ENCODE assay signal across 9 mouse cellular contexts in the genomic region with DNA sequence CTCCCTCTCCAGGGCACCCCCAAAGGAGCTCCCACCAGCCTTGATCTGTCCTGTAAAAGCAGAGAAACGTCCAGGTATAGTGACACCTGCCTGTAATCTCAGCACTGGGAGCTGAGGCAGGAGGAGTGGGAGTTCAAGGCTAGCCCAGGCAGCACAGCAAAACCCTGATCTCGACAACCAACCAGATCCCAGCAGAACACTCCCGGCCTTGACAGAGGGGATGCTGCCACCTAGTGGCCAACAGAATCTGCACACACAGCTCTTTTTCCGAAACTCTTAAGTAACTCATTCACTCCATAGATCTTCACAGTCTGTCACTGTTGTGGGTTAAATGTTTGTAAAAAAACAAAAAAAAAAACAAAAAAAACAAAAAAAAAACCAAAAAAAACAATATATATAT. TPM values are rescaled to one million over a fixed set of nuclear protein-coding genes. Genes with fewer than 3 reads are reported as not detected.
DNase-seq lines count a peak whose midpoint lies in the region; ATAC-seq lines count a peak whose summit lies in the region.
"Had no signal": no experiment of that assay in that cellular context is flagged by ENCODE, and none has a peak within 500 bp of the region (broad histone marks: within the 10 kb centered on the region; RNA-seq: fewer than 3 reads in every experiment).

No protein-coding gene starts in this region.

- no peak overlapping the region for H3K4me2 ChIP-seq in forebrain, embryonic 16.5 days (ENCODE audit: low read length)
- no peak overlapping the region for H3K4me2 ChIP-seq in hindbrain, embryonic 14.5 days (replicated peaks)
- H3K4me2 ChIP-seq: limb, embryonic 12.5 days had no signal

- WGBS in forebrain, embryonic 16.5 days, result 3% methylated on average over 4 of the region's 4 CpGs
- 6% methylated on average over 4 of the region's 4 CpGs for WGBS in hindbrain, embryonic 14.5 days

- no peak overlapping the region for H3K27ac ChIP-seq in forebrain, embryonic 16.5 days (ENCODE audit: low read length)
- no peak overlapping the region for H3K27ac ChIP-seq in hindbrain, embryonic 14.5 days
- H3K27ac ChIP-seq: limb, embryonic 12.5 days had no signal

- no peaks in the 10 kb centered on the region for H3K9me3 ChIP-seq in forebrain, embryonic 16.5 days (ENCODE audit: control insufficient read depth, low read length)
- H3K9me3 ChIP-seq in hindbrain, embryonic 14.5 days (ENCODE audit: control insufficient read depth, low read length), result no peaks in the 10 kb centered on the region
- H3K9me3 ChIP-seq: limb, embryonic 12.5 days had no signal

- peak; percentile 39 for DNase-seq in Muller cell, postnatal 12 days (ENCODE audit: inconsistent ontology term)
- peak; percentile 66 to 75 for DNase-seq in cerebellum, adult 18-20 months
- peak; percentile 83 for DNase-seq in hindbrain, embryonic 14.5 days (ENCODE audit: low spot score)
- peak; percentile 79 to 83 for DNase-seq in layer of hippocampus, postnatal 10 days (ENCODE audit: low spot score in 2 of 2)
- peak; percentile 89 to 91 for DNase-seq in right cerebral cortex, adult 2 months (ENCODE audit: low spot score in 2 of 2)
- peak; percentile 72 for DNase-seq in urinary bladder, postnatal 14 days (ENCODE audit: low spot score)

- no peaks in the 10 kb centered on the region for H3K36me3 ChIP-seq in forebrain, embryonic 16.5 days (ENCODE audit: control insufficient read depth, insufficient read depth)
- no peaks in the 10 kb centered on the region for H3K36me3 ChIP-seq in hindbrain, embryonic 14.5 days (replicated peaks; ENCODE audit: control insufficient read depth, insufficient read depth)
- H3K36me3 ChIP-seq: limb, embryonic 12.5 days had no signal

- no peak overlapping the region for H3K4me3 ChIP-seq in forebrain, embryonic 16.5 days (replicated peaks; ENCODE audit: low read length)
- no peak overlapping the region for H3K4me3 ChIP-seq in hindbrain, embryonic 14.5 days (replicated peaks; ENCODE audit: low read length)
- H3K4me3 ChIP-seq: limb, embryonic 12.5 days had no signal

- no peaks in the 10 kb centered on the region for H3K27me3 ChIP-seq in forebrain, embryonic 16.5 days (replicated peaks; ENCODE audit: control insufficient read depth, insufficient read depth, low read length)
- no peaks in the 10 kb centered on the region for H3K27me3 ChIP-seq in hindbrain, embryonic 14.5 days (ENCODE audit: control insufficient read depth, insufficient read depth, low read length)
- H3K27me3 ChIP-seq: limb, embryonic 12.5 days had no signal

- no peaks in the 10 kb centered on the region for H3K4me1 ChIP-seq in forebrain, embryonic 16.5 days (replicated peaks; ENCODE audit: control insufficient read depth, insufficient read depth, low read length)
- no peaks in the 10 kb centered on the region for H3K4me1 ChIP-seq in hindbrain, embryonic 14.5 days (replicated peaks; ENCODE audit: control insufficient read depth, insufficient read depth, low read length)
- H3K4me1 ChIP-seq: limb, embryonic 12.5 days had no signal

- peak; percentile 68 for ATAC-seq in forebrain, embryonic 16.5 days
- ATAC-seq in hindbrain, embryonic 14.5 days (ENCODE audit: low FRiP score), result peak; percentile 66; the same call in 1 of the 2 replicates
- ATAC-seq in megakaryocyte progenitor cell, adult 5-6 weeks (replicated peaks; ENCODE audit: poor library complexity), result peak; percentile 79

- H3K9ac ChIP-seq in forebrain, embryonic 16.5 days (replicated peaks; ENCODE audit: low read depth, low read length), result no peak overlapping the region
- H3K9ac ChIP-seq in hindbrain, embryonic 14.5 days, result no peak overlapping the region
- H3K9ac ChIP-seq: limb, embryonic 12.5 days had no signal

RNA-seq across cellular contexts. Expression of gene Ppp1r16b, which starts 12.2 kb away (rescaled TPM):
- 30.3 and 33.3 TPM in 2 replicates for polyA plus RNA-seq in forebrain, embryonic 16.5 days (2015; fragmentation: Nextera tagmentation; extraction: Ambion mirVana)
- 20.0 and 20.8 TPM in 2 replicates for polyA plus RNA-seq in hindbrain, embryonic 14.5 days (2014; fragmentation: Nextera tagmentation; extraction: Ambion mirVana)
- 10 to 100 TPM; 63.1 to 68.0 TPM for total RNA-seq in layer of hippocampus, postnatal 10 days (2021)
- 0.17 and 0.30 TPM in 2 replicates for total RNA-seq in megakaryocyte progenitor cell, adult 5-6 weeks (2015)
- total RNA-seq in megakaryocyte progenitor cell, adult 5-6 weeks (2017), result 0.07 and 0.08 TPM in 2 replicates

RNA-seq across cellular contexts. Expression of gene Actr5, which starts 28.3 kb away (rescaled TPM):
- polyA plus RNA-seq in forebrain, embryonic 16.5 days (2015; fragmentation: Nextera tagmentation; extraction: Ambion mirVana), result 11.3 and 12.3 TPM in 2 replicates
- 14.6 TPM in 2 replicates for polyA plus RNA-seq in hindbrain, embryonic 14.5 days (2014; fragmentation: Nextera tagmentation; extraction: Ambion mirVana)
- total RNA-seq in layer of hippocampus, postnatal 10 days (2021), result 10 to 100 TPM; 10.3 to 11.9 TPM
- 9.1 and 14.7 TPM in 2 replicates for total RNA-seq in megakaryocyte progenitor cell, adult 5-6 weeks (2015)
- total RNA-seq in megakaryocyte progenitor cell, adult 5-6 weeks (2017), result 14.5 and 18.7 TPM in 2 replicates

RNA-seq across cellular contexts. Expression of gene Slc32a1, which starts 42.4 kb away (rescaled TPM):
- 5.9 and 7.7 TPM in 2 replicates for polyA plus RNA-seq in forebrain, embryonic 16.5 days (2015; fragmentation: Nextera tagmentation; extraction: Ambion mirVana)
- 8.7 and 11.5 TPM in 2 replicates for polyA plus RNA-seq in hindbrain, embryonic 14.5 days (2014; fragmentation: Nextera tagmentation; extraction: Ambion mirVana)
- 10 to 100 TPM; 60.0 to 68.6 TPM for total RNA-seq in layer of hippocampus, postnatal 10 days (2021)
- 0.05 TPM in 1 of 2 replicates, not detected in the other for total RNA-seq in megakaryocyte progenitor cell, adult 5-6 weeks (2015)
- 0.04 TPM in 1 of 2 replicates, not detected in the other for total RNA-seq in megakaryocyte progenitor cell, adult 5-6 weeks (2017)
- polyA plus RNA-seq: limb, embryonic 12.5 days had no signal

Comparison
In these comparisons a context has a peak if more than half of its experiments do, and no peak if none do; other contexts are left out.
1. DNase-seq: peak in every context shown above with its lines; median percentile 90 in right cerebral cortex, adult 2 months; 83 in hindbrain, embryonic 14.5 days; 81 in layer of hippocampus, postnatal 10 days; 72 in urinary bladder, postnatal 14 days; 70 in cerebellum, adult 18-20 months; 39 in Muller cell, postnatal 12 days.
2. RNA of gene Ppp1r16b, which starts 12.2 kb away (total RNA-seq): 63.1 to 68.0 TPM in layer of hippocampus, postnatal 10 days; 0.07 to 0.30 TPM in megakaryocyte progenitor cell, adult 5-6 weeks; every median in the first group is over 10 times any median in the second.
3. RNA of gene Slc32a1, which starts 42.4 kb away (total RNA-seq): 60.0 to 68.6 TPM in layer of hippocampus, postnatal 10 days; 0.04 to 0.05 TPM in megakaryocyte progenitor cell, adult 5-6 weeks; every median in the first group is over 10 times any median in the second.
4. Peak in every context shown above with its lines, with median percentiles within 50 percentile points of each other: ATAC-seq.